ENCODE assay signal across 11 mouse cellular contexts in the genomic region with DNA sequence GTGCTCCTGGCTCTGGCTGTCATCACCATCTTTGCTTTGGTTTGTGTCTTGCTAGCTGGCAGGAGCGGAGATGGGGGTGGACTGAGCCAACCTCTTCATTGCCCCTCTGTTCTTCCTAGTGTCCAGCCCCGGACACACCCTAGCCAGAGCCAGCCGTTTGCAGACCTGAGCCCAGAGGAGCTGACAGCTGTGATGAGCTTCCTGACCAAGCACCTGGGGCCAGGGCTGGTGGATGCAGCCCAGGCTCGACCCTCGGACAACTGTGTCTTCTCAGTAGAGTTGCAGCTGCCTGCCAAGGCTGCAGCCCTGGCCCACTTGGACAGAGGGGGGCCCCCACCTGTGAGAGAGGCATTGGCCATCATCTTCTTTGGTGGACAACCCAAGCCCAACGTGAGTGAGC. TPM values are rescaled to one million over a fixed set of nuclear protein-coding genes. Genes with fewer than 3 reads are reported as not detected.
"Had no signal": no experiment of that assay in that cellular context is flagged by ENCODE, and none has a peak within 500 bp of the region (broad histone marks: within the 10 kb centered on the region; RNA-seq: fewer than 3 reads in every experiment).

No protein-coding gene starts in this region.

RNA-seq across cellular contexts. Expression of gene Aoc3, which starts 0.6 kb away (rescaled TPM):
- total RNA-seq: megakaryocyte, adult 5-6 weeks had no signal
- polyA plus RNA-seq: liver, embryonic 11.5 days; neural tube, embryonic 11.5 days had no signal

RNA-seq across cellular contexts. Expression of gene G6pc, which starts 36.4 kb away (rescaled TPM):
- total RNA-seq: layer of hippocampus, adult 2 months; layer of hippocampus, postnatal 10 days; left cerebral cortex, postnatal 36 days; megakaryocyte, adult 5-6 weeks had no signal
- polyA plus RNA-seq: limb, embryonic 12.5 days; liver, embryonic 11.5 days; midbrain, embryonic 10.5 days; midbrain, embryonic 14.5 days; myocyte; neural tube, embryonic 11.5 days; neural tube, embryonic 15.5 days had no signal
